Mouse (Mus musculus) heart, embryonic 12.5 days (tissue): ENCODE measurements around the gene Tmem163. TPM values are rescaled to one million over a fixed set of nuclear protein-coding genes. Genes with fewer than 3 reads are reported as not detected.

Experiments
- ATAC-seq: fragments of 200-750 bp; cut with Nextera tagmentation; 2 replicates; pipeline ENCODE4 v1.8.0; 2017; ENCODE audit warnings: moderate TSS enrichment, moderate library complexity; ENCODE audit not compliant: insufficient number of reproducible peaks, low FRiP score
- H3K27ac ChIP-seq: fragments of 300-500 bp; sonication (generic); 2 replicates; pipeline ENCODE4 v1.5.1; 2016; ENCODE audit warnings: mild to moderate bottlenecking, moderate library complexity; ENCODE audit not compliant: poor library complexity, severe bottlenecking
- H3K27me3 ChIP-seq: fragments of 300-500 bp; sonication (generic); replicated peaks from 2 replicates; pipeline ENCODE4 v1.6.1; 2016; ENCODE audit warnings: mild to moderate bottlenecking, moderate library complexity
- H3K36me3 ChIP-seq: fragments of 300-500 bp; sonication (generic); 2 replicates; pipeline ENCODE4 v1.6.1; 2016; ENCODE audit warnings: mild to moderate bottlenecking, moderate library complexity
- H3K4me1 ChIP-seq: fragments of 300-500 bp; sonication (generic); replicated peaks from 2 replicates; pipeline ENCODE4 v1.6.1; 2016; ENCODE audit warnings: mild to moderate bottlenecking
- H3K4me2 ChIP-seq: fragments of 300-500 bp; sonication (generic); 2 replicates; pipeline ENCODE4 v1.6.1; 2016; ENCODE audit warnings: mild to moderate bottlenecking, moderate library complexity
- H3K4me3 ChIP-seq: fragments of 300-500 bp; sonication (generic); 2 replicates; pipeline ENCODE4 v1.5.1; 2016; ENCODE audit warnings: mild to moderate bottlenecking
- H3K9ac ChIP-seq: fragments of 300-500 bp; sonication (generic); 2 replicates; pipeline ENCODE4 v1.6.1; 2016; ENCODE audit warnings: mild to moderate bottlenecking, moderate library complexity
- H3K9me3 ChIP-seq: fragments of 300-500 bp; sonication (generic); replicated peaks from 2 replicates; pipeline ENCODE4 v1.6.1; 2016; ENCODE audit warnings: mild to moderate bottlenecking, moderate library complexity
- WGBS: fragments of 180-500 bp; shearing (Covaris S2); methylation state at CpG from one replicate; pipeline ENCODE4 v1.1.7; 2016; 5-methylcytosine and 5-hydroxymethylcytosine counted together
- polyA plus RNA-seq: library from polyadenylated mRNA; unstranded; fragments of >200 nt; fragmentation: Nextera tagmentation; extraction: Ambion mirVana; gene quantifications from 2 replicates; pipeline ENCODE4 v1.2.1, GENCODE M21; 2016

Tmem163 gene
- polyA plus RNA-seq, 1 experiment from 2014 or later = 35.0 TPM

DNA sequence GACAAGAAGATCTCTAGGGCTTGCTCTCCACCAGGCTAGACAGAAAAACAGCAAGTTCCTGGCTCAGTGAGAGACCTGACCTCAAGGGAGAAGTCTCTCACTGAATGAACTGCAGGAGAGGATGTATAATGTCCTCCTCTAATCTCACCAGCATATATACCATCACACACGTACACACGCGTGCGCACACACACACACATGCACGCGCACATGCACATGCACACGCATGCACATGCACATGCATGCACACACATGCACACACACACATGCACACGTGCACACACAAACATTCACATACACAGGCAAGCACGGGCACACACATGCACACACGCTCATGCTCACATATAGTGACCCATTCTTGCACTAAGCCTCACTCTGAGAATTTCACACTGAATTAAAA lies 164.5 kb downstream of the Tmem163 start:
- Histone ChIP-seq H3K4me3 (no peak overlapping the region), H3K27me3 (no peaks in the 10 kb centered on the region), H3K4me1 (peaks cover 12% of the 10 kb centered on the region), H3K36me3 (peaks cover 4% of the 10 kb centered on the region; the same call in 1 of the 2 replicates), H3K27ac (no peak overlapping the region), H3K9me3 (peaks cover 8% of the 10 kb centered on the region), H3K4me2 (no peak overlapping the region), H3K9ac (no peak overlapping the region)
- WGBS = 91% methylated on average over 10 of the region's 10 CpGs
- ATAC-seq = no peak

DNA sequence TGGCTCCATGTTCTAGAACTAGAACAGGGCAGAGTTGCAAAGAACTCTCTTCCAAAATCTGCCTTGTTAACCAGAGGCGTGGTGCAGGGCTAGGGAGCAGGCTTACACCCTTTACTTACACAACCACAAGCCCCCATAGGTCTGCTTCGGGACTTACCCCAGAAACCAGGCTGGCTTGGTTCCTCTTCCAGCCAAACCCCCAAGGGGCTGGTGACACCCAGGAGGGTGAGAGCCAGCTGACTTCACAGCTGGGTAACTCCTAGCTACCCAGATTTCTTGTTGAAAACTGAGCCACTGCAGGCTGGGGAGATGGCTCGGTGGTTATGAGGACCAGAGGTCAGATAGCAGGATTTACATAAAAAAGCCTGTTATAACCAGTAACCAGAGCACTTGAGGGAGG lies 164.9 kb downstream of the Tmem163 start:
- WGBS = 76% methylated on average over 3 of the region's 3 CpGs
- peaks cover 4% of the 10 kb centered on the region; the same call in 1 of the 2 replicates for H3K36me3 ChIP-seq
- H3K27me3 ChIP-seq = no peaks in the 10 kb centered on the region
- peaks cover 12% of the 10 kb centered on the region for H3K4me1 ChIP-seq
- H3K4me2 ChIP-seq = no peak overlapping the region
- no peak for ATAC-seq
- H3K9me3 ChIP-seq = peaks cover 8% of the 10 kb centered on the region
- no peak overlapping the region for H3K9ac ChIP-seq
- H3K4me3 ChIP-seq = no peak overlapping the region
- H3K27ac ChIP-seq = no peak overlapping the region

DNA sequence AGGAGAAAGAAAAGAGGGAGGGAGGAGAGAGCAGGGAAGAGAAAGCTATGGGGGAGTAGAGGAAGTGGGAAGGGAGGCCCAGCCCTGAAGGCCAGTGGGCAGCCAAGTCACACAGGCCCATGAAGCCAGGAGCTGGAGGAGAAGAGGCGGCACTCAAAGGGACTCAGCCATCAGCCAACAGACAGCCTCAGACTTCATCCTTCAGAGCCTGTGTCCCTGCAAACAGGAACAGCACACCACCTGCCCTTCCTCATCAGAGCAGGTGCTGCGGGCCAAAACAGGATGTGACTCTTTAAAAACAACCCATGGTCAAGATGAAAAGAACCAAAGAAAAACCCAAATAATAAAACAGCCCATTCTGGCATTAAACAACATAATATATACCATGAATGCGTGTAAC lies 165.7 kb downstream of the Tmem163 start:
- Histone ChIP-seq H3K36me3 (peaks cover 4% of the 10 kb centered on the region; the same call in 1 of the 2 replicates), H3K4me3 (no peak overlapping the region), H3K27me3 (no peaks in the 10 kb centered on the region), H3K9me3 (peaks cover 8% of the 10 kb centered on the region), H3K4me1 (peaks cover 12% of the 10 kb centered on the region), H3K9ac (no peak overlapping the region), H3K4me2 (no peak overlapping the region), H3K27ac (no peak overlapping the region)
- ATAC-seq = no peak
- 77% methylated on average over 3 of the region's 3 CpGs for WGBS

- Histone ChIP-seq H3K27ac (no peak overlapping the region), H3K4me1 (peaks cover 12% of the 10 kb centered on the region), H3K9ac (no peak overlapping the region), H3K27me3 (no peaks in the 10 kb centered on the region), H3K9me3 (peaks cover 8% of the 10 kb centered on the region), H3K4me3 (no peak overlapping the region), H3K4me2 (no peak overlapping the region), H3K36me3 (peaks cover 4% of the 10 kb centered on the region; the same call in 1 of the 2 replicates)
- WGBS = 83% methylated on average over 8 of the region's 8 CpGs
- no peak for ATAC-seq
Observed at GRCm38 (mm10) chr1:127513140-127513539, 166.2 kb downstream of the Tmem163 start.

GRCm38 (mm10) chr1:127512709-127513108 lies 166.6 kb downstream of the Tmem163 start:
- Histone ChIP-seq H3K4me3 (no peak overlapping the region), H3K4me2 (no peak overlapping the region), H3K4me1 (peaks cover 12% of the 10 kb centered on the region), H3K27ac (no peak overlapping the region), H3K36me3 (peaks cover 4% of the 10 kb centered on the region; the same call in 1 of the 2 replicates), H3K9me3 (peaks cover 8% of the 10 kb centered on the region), H3K27me3 (no peaks in the 10 kb centered on the region), H3K9ac (no peak overlapping the region)
- WGBS = 72% methylated on average over 6 of the region's 6 CpGs
- ATAC-seq = no peak

GRCm38 (mm10) chr1:127511362-127511761 lies 168.0 kb downstream of the Tmem163 start:
- Histone ChIP-seq H3K9ac (no peak overlapping the region), H3K4me2 (no peak overlapping the region), H3K27ac (peak overlapping the region; percentile 70), H3K36me3 (peaks cover 4% of the 10 kb centered on the region; the same call in 1 of the 2 replicates), H3K4me3 (no peak overlapping the region), H3K27me3 (no peaks in the 10 kb centered on the region), H3K4me1 (peaks cover 12% of the 10 kb centered on the region), H3K9me3 (peaks cover 8% of the 10 kb centered on the region)
- 52% methylated on average over 6 of the region's 6 CpGs for WGBS
- ATAC-seq = peak; percentile 53; the same call in 1 of the 2 replicates

DNA sequence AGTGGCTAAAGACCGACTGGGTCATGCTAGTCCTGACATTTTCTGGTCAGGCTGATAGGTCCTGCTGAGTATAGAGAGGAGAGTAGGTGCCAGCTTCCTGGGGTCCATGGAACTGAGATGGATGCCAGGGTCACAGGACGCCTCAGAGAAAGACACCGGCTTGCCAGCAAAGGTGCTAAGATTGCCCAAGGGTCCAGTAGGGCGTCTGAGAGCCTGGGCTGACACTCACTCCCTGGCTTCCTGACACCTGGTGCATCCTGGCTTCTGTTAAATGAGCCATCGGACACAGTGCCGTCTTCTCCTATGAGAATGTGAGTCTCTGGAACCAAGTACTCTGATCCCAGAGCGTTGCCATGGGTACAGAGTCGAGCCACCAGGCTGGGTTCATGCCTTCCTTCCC lies 170.4 kb downstream of the Tmem163 start:
- Histone ChIP-seq H3K4me1 (peaks cover 15% of the 10 kb centered on the region), H3K27ac (no peak overlapping the region), H3K4me2 (no peak overlapping the region), H3K4me3 (no peak overlapping the region), H3K36me3 (no peaks in the 10 kb centered on the region), H3K9ac (no peak overlapping the region), H3K9me3 (no peaks in the 10 kb centered on the region), H3K27me3 (no peaks in the 10 kb centered on the region)
- ATAC-seq = no peak
- 84% methylated on average over 8 of the region's 8 CpGs for WGBS

- no peak overlapping the region for H3K4me3 ChIP-seq
- 81% methylated on average over 16 of the region's 16 CpGs for WGBS
- H3K36me3 ChIP-seq = no peaks in the 10 kb centered on the region
- no peaks in the 10 kb centered on the region for H3K9me3 ChIP-seq
- no peak overlapping the region for H3K9ac ChIP-seq
- H3K27me3 ChIP-seq = no peaks in the 10 kb centered on the region
- H3K27ac ChIP-seq = no peak overlapping the region
- peaks cover 18% of the 10 kb centered on the region for H3K4me1 ChIP-seq
- no peak overlapping the region for H3K4me2 ChIP-seq
- ATAC-seq = no peak
Observed at GRCm38 (mm10) chr1:127508067-127508739, 171.1 kb downstream of the Tmem163 start.

- Histone ChIP-seq H3K4me2 (no peak overlapping the region), H3K4me3 (no peak overlapping the region), H3K9ac (no peak overlapping the region), H3K36me3 (no peaks in the 10 kb centered on the region), H3K27me3 (no peaks in the 10 kb centered on the region), H3K4me1 (peaks cover 18% of the 10 kb centered on the region), H3K27ac (no peak overlapping the region), H3K9me3 (no peaks in the 10 kb centered on the region)
- WGBS = 86% methylated on average over 10 of the region's 10 CpGs
- no peak for ATAC-seq
Observed at GRCm38 (mm10) chr1:127507042-127507650, 172.2 kb downstream of the Tmem163 start.

GRCm38 (mm10) chr1:127500701-127501100 lies 178.6 kb downstream of the Tmem163 start:
- H3K27ac ChIP-seq = no peak overlapping the region
- no peak overlapping the region for H3K4me3 ChIP-seq
- peaks cover 14% of the 10 kb centered on the region; the same call in 1 of the 2 replicates for H3K4me1 ChIP-seq
- H3K9me3 ChIP-seq = no peaks in the 10 kb centered on the region
- no peak for ATAC-seq
- 45% methylated on average over 17 of the region's 17 CpGs for WGBS
- no peak overlapping the region for H3K4me2 ChIP-seq
- H3K9ac ChIP-seq = no peak overlapping the region
- no peaks in the 10 kb centered on the region for H3K36me3 ChIP-seq
- H3K27me3 ChIP-seq = no peaks in the 10 kb centered on the region

DNA sequence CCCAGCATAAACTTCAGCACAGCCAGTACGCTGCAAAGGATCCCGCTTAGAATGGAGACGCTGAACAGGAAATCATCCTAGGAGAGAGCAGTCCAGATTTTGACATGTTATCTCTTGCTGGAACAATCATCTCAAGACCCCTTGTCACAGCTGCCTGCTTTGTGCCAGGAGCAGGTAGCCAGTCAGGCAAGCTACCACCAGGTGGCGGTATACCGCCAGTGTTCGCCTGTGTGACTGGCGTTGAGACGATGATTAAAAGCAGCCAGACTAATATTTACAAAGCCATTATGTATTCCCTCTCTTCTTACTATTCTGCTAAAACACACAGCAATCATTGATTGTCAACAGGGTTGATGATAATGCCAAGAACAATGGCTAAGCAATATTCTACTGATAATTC lies 179.1 kb downstream of the Tmem163 start:
- no peaks in the 10 kb centered on the region for H3K36me3 ChIP-seq
- H3K4me1 ChIP-seq = peaks cover 14% of the 10 kb centered on the region; the same call in 1 of the 2 replicates
- no peak for ATAC-seq
- no peak overlapping the region for H3K4me3 ChIP-seq
- H3K9ac ChIP-seq = no peak overlapping the region
- H3K27ac ChIP-seq = no peak overlapping the region
- no peaks in the 10 kb centered on the region for H3K9me3 ChIP-seq
- 6% methylated on average over 8 of the region's 8 CpGs for WGBS
- H3K4me2 ChIP-seq = no peak overlapping the region
- no peaks in the 10 kb centered on the region for H3K27me3 ChIP-seq
